Mouse (Mus musculus): ENCODE results near the gene Abcd3. TPM values are rescaled to one million over a fixed set of nuclear protein-coding genes. Genes with fewer than 3 reads are reported as not detected.
"Not testable (repeated sequence)": the region's sequence is repeated elsewhere in the genome, so short reads cannot be mapped to it uniquely, and the experiment has no call there.

The Abcd3 gene
- total RNA-seq, 2 experiments from 2014 or later = 47.4 to 48.7 TPM

GRCm38 (mm10) chr3:121819693-121820200, 4.6 kb upstream of the Abcd3 start:
- DNase-seq (ENCODE audit: low spot score in 2 of 2) = no peak

DNA sequence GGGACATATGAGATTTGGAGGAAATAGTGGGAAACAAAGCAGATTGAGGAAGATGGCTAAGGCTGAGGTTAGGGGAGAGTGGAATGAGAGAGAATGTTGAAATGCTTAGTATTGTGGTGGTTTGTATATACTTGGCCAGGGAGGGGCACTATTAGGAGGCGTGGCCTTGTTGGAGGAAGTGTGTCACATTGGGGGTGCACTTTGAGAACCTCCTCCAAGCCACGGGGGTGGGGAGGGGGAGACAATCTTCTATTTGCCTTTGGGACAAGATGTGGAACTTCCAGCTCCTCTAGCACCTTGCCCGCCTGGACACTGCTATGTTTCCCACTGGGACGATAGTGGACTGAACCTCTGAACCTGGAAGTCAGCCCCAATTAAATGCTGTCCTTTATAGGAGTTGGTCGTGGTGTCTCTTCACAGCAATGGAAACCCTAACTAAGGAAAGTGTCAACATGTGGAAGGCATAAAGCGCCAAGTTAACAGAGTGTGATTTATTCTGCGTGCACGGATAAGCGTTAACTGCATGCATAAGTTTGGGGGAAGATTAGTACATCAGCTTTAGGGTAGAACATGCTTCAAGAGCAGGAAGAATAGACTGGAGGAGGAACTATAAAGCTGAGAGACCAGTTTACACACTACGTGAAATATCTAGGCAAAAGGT, 3.8 kb upstream of the Abcd3 start:
- no peak for DNase-seq (ENCODE audit: low spot score in 2 of 2)

GRCm38 (mm10) chr3:121815549-121816235, 590 bp upstream of the Abcd3 start:
- no peak for DNase-seq (ENCODE audit: low spot score in 2 of 2)

DNA sequence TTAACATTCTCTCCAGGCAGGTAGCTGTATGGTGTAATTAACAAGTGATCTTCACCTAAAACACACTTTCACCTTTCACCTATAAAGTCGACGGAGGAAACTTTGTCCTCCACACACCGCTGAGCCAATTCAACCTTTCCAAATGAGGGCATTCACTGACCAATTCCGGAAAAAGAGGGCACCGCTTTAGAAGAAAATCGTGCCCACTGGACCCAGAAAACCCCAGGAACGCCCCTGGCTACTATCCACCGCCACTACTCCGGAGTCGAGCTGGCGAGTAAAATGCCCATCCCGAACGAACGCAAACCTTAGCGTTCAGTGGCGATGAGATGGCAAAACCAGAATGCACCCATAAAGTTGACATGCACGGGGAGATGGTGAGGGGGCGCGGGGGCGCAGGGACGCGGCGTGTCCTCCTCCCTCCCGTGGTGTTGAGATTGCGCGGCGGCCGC, 663 bp downstream of the Abcd3 start:
- DNase-seq (ENCODE audit: low spot score in 2 of 2) = no peak

GRCm38 (mm10) chr3:121813834-121814233, 1.3 kb downstream of the Abcd3 start:
- DNase-seq (ENCODE audit: low spot score in 2 of 2) = no peak

- no peak for DNase-seq (ENCODE audit: low spot score in 2 of 2)
Observed at GRCm38 (mm10) chr3:121808246-121808645, 6.9 kb downstream of the Abcd3 start.

GRCm38 (mm10) chr3:121794214-121794613, 20.9 kb downstream of the Abcd3 start:
- DNase-seq (ENCODE audit: low spot score in 2 of 2) = no peak

DNA sequence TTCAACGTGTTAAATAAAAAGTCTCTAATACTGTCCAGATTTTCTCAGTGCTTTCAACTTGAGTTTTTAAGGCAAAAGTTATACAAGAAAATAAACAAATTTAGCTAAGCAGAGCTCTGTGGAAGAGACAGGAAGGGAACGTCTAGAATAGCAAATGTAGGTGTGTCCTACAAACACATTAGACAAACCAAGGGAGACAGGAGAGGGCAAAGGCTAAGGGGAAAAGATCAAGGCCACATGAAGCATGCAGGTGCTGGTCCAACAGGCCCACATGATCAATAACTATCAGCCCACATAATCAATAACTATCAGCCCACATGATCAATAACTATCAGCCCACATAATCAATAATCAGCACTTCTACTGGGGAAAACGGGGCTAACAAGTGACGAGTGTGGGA, 22.9 kb downstream of the Abcd3 start:
- no peak for DNase-seq (ENCODE audit: low spot score in 2 of 2)

DNA sequence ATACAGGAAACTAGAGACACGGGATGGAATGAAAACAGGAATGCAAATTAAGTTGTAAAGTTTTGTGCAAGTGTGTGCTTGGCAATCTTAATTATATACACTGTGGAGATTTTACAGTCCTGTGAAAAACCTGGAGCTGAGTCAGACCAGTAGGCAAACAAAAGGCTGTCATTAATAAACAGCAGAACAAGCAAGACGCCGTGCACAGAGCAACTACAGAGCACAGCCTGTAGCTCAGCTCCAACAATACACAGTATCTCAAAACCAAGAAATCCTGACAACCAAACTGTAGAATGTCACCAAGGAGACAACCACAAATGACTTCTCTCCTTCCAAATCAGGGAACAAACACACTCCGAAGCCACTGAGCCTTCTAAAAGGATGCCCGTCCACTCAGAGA, 24.7 kb downstream of the Abcd3 start:
- no peak for DNase-seq (ENCODE audit: low spot score in 2 of 2)

DNA sequence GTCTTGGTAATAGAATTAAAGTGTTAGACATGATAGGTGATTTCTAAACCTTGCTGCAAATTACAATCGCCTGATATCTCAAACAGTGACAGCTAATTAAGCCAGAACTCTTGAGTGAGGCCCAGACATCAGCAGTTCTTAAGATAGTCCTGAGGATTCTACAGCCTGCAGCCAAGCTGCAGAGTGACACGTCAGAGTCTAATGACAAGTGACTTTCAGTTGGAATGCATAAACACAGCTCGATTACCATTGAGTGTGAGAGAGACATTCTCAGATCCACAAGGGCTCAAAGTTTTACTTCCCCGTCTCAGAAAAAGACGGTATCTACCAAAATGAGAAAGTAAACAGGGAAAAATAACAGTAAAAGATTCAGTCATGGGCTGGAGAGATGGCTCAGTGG, 25.3 kb downstream of the Abcd3 start:
- no peak for DNase-seq (ENCODE audit: low spot score in 2 of 2)

DNA sequence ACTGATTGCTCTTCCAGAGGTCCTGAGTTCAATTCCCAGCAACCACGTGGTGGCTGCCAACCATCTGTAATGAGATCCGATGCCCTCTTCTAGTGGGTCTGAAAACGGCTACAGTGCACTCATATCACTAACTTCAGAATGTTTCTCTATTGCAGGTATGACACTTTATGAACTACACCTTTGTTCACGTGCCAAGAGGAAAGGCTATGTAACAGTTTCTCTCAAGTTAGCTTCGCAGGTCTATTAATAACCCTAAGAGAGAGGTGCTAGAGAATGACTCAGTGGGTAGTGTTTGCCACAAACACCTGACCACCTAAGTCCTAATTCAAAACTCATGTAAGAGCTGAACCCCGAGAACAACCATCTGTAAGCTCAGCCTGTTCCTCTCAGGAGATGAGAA, 32.1 kb downstream of the Abcd3 start:
- no peak for DNase-seq (ENCODE audit: low spot score in 2 of 2)

DNA sequence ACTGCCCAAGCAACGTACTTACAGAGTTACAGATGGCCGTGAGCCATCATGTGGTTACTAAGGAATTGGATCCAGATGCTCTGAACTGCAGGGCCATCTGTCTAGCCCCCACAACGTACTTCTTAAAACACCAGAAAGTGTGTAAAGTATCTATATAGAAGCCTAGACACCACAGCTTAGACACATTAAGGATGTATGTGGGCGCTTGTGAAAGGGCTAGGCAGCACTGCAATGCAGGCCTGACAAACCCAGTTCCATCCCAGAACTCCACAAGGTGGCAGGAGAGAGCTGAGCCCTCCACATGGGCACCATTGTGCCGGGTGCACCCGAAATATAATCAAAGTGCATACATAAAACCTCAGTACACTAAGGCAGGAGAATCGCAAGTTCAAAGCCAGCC, 37.2 kb downstream of the Abcd3 start:
- peak; percentile 75 to 77 for DNase-seq (ENCODE audit: low spot score in 2 of 2)

DNA sequence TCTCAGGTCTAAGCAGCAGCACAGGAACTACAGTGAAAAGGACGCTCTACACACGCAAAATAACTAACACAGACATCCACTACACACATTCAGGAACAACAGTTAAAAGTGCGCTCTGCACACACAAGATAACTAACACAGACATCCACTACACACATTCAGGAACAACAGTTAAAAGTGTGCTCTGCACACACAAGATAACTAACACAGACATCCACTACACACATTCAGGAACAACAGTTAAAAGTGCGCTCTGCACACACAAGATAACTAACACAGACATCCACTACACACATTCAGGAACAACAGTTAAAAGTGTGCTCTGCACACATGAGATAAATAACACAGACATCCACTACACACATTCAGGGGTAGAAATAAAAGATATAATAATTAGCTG, 41.8 kb downstream of the Abcd3 start:
- not testable (repeated sequence) for DNase-seq (ENCODE audit: low spot score in 2 of 2)

DNA sequence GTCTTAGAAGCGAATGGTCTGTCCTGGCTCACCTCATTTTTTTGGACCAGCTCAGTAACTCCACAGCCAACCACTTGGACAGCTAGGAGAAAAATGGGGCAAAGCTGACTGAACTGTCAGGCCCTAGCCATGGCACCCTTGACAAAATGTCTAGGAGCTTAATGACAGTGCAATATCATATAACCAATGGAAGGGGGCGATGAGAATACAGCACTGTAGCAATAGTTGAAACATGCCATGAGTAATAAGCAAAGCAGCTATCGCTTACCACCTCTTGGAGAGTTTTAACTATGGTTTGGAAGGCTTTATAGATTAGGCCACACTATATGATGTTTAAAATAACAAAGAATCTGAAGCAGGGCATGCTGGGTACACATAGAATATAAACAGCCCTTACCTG, 46.3 kb downstream of the Abcd3 start:
- no peak for DNase-seq (ENCODE audit: low spot score in 2 of 2)

DNA sequence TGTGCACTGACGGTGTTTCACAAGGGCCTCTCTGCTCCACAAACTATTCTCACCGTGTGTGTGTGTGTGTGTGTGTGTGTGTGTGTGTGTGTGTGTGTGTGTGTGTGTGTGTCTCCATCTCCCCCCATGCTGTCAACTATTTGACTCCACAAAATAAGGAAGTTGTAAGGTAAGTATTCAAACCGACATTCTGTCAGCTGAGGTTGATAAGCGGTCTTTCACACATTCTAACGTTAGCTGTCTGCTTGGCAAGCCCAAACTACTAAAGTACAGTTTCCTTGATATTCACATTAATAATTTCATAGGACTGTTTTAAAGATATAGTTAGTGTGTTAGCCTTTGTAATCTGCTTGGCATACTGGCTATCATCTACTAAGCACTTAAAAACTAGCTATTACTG, 48.3 kb downstream of the Abcd3 start:
- DNase-seq (ENCODE audit: low spot score in 2 of 2) = no peak

GRCm38 (mm10) chr3:121766048-121766447, 49.1 kb downstream of the Abcd3 start:
- DNase-seq (ENCODE audit: low spot score in 2 of 2) = no peak

GRCm38 (mm10) chr3:121762056-121762852, 52.8 kb downstream of the Abcd3 start:
- no peak for DNase-seq (ENCODE audit: low spot score in 2 of 2)

DNA sequence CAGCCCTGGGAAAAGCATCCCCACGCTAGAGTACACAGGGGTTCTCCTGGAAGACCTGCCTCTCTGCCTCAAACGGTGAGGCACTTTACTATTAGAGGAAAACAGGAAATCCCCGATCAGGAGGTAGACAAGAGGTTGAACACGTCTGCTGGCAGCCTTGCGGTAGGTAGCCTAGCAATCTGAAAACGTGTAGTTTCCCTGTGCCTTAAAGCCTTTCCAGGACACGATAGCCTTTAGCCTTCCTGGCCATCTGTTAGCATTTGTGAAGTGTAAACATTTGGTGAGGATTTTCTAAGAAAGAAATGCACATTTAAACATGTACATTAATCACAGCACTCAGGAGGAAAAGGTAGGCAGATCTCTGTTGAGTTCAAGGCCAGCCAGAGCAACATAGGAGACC, 56.7 kb downstream of the Abcd3 start:
- DNase-seq (ENCODE audit: low spot score in 2 of 2) = no peak

DNA sequence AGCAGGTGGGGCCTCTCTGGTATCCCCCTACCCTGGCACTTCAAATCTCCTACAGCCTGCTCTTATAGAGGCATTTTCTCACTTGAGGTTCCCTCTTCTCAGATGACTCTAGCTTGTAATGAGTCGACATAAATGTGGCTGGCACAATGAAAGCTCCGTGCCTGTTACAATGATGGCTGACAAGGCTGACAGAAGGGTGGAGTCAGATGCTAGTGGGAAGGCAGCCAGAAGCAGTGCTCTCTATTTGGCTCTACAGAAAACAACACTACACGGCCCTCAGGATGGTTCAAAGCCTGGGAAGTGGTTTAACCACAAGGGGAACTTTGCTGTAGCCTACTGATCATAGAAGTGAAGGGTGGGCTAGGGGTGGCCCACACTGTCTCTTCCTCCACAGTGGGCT, 60.0 kb downstream of the Abcd3 start:
- no peak for DNase-seq (ENCODE audit: low spot score in 2 of 2)

DNA sequence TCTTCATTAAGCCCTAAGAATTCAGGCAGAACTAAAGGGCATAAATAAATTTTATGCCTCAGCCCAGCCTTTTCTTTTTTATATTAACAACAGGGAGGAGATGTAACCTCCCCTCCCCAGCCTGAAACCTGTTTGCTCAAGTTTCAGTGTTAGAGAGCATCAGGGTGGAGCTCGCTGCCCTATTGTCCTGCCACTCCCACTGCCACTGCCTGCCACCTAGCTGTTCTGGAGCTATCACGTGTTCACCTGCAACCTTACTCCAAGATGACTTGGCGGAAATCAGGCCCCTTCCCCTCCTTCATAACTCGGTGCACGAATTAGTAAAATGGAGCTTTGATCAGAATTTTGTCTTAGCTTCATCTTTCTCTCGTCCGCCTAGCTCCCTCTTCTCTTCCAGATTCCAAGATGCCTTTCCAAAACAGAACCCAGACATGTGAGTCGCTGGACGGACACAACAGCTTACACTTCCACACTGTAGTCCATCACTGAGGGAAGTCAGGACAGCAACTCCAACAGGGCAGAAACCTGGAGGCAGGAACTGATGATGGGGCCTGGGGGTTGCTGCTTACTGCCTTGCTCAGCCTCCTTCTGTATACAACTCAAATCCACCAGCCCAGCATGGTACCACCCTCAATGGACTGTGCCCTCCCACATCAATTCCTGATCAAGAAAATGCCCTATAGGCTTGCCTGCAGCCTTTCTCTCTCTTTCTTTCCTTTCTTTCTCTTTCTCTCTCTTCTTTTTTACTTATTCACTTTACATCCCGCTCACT, 60.6 kb downstream of the Abcd3 start:
- not testable (repeated sequence) for DNase-seq (ENCODE audit: low spot score in 2 of 2)

- DNase-seq (ENCODE audit: low spot score in 2 of 2) = not testable (repeated sequence)
Observed at GRCm38 (mm10) chr3:121741186-121741848, 73.8 kb downstream of the Abcd3 start.

All from left cerebral cortex, adult 18-20 months (tissue).